Mouse (Mus musculus) stomach, postnatal 0 days (tissue): Measurements from ENCODE around the gene Cyp27b1.

Experiments
- CTCF ChIP-seq: IDR thresholded peaks from 2 replicates; pipeline ENCODE4 v1.5.1; 2016; ENCODE audit warnings: antibody characterized with exemption, low read depth, mild to moderate bottlenecking, moderate library complexity
- EP300 ChIP-seq: optimal IDR thresholded peaks from 2 replicates; pipeline ENCODE3; 2016; ENCODE audit warnings: antibody characterized with exemption

DNA sequence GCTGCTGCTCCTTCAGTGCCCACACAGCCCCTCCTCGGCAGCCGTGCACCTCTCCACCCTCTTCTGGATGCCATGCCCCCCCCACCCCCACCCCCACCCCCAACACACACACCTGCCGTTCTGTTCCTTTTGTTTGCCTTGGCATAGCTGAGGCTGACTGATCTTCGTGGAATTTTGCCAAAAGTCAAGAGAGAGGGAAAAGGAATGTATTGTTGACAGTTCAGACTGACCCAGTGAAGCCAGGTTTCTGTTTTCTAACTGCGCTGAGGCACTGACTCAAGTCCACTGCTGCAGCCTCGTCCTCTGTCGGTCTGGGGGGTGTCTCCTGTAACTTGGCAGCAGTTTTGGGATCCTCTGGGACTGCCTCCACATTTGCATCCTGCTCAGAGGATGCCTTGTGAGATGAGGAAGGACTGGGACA, 46.3 kb downstream of the Cyp27b1 start:
- TF ChIP-seq EP300: no peak
- no peak for TF ChIP-seq CTCF
